Mouse (Mus musculus): Measurements from ENCODE around the gene Ube3c.
"Not testable (repeated sequence)": the region's sequence is repeated elsewhere in the genome, so short reads cannot be mapped to it uniquely, and the experiment has no call there.

Ube3c gene

DNA sequence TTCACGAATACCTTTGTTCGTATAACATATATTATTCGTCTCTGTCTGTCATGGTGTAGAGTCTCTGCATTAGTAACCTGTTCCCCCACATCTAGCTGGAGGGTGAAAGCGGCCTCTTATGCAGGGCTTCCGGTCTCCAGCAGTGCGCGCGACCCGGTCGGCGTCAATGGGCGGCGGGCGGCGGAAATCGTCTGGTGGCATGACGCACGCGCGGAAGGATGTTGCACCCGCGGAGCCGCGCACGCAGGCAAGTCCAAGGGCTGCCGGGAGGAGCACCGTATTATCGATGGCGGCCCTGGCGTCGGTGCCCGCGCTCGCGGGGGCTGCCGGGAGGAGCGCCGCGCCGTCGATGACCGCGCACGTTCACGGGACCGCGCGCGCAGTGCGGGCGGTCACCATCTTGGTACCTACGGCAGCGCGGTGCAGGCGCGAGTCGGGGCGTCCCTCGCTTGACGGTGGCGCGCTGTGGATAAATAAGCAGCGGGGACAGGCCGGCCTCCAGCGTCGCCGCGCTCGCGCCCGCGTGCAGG, at the start of gene Ube3c:
TSS of gene Ube3c (plus strand) at position 395 of the 530 bp plus-strand sequence.
- CTCF ChIA-PET = no interaction called here

GRCm38 (mm10) chr5:29560111-29560510, 8.9 kb upstream of the Ube3c start:
- CTCF ChIA-PET = no interaction called here

GRCm38 (mm10) chr5:29560667-29561066, 8.4 kb upstream of the Ube3c start:
- CTCF ChIA-PET = no interaction called here

DNA sequence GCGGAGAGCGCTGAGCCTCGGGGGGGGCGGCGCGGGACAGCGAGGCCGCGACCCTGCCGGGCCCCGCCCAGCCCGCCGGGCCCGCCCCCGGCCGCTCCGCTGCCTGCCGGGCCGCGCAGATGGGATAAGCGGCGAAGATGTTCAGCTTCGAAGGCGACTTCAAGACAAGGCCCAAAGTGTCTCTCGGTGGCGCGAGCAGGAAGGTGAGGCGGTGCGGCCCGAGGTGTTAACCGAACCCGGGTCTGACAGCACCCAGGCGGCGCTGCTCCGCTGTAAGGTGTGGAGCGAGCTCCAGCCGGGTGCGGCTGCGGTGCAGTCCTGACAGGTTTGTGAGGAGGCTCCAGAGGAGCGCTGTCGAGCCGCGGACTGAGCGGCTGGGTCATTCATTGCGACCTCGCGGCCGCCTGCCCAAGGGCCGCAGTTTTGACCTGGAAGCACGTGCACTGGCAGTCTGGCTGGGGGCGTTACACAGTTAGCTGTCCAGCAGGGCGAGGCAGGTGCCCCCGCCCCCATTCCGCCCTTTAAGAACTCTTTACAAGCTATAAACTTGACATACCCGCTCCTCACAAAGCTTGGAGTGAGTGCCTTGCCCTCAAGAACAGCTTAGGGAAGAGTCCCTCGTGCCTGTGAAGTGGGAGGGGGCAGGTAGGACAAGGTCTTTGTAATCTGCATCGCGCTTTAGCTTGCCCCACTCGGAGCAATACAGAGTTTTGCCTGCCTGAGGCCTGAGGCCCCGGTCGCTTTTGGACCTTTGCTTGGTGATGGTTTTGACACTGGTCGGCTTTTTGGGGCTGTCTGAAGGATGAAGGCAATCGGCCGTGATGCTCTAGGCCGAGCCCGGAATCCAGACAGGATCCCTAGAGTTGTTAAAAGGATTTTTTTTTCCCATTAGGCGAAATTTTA, 587 bp downstream of the Ube3c start:
- CTCF ChIA-PET = interaction anchor here (0.7 kb wide), 1 partner anchor 10 kb away, joined by 5 read pairs; no protein-coding TSS in a partner anchor

GRCm38 (mm10) chr5:29574286-29574685, 5.2 kb downstream of the Ube3c start:
- CTCF ChIA-PET = not testable (repeated sequence)

- CTCF ChIA-PET = no interaction called here
Observed at GRCm38 (mm10) chr5:29575085-29575484, 6.0 kb downstream of the Ube3c start.

DNA sequence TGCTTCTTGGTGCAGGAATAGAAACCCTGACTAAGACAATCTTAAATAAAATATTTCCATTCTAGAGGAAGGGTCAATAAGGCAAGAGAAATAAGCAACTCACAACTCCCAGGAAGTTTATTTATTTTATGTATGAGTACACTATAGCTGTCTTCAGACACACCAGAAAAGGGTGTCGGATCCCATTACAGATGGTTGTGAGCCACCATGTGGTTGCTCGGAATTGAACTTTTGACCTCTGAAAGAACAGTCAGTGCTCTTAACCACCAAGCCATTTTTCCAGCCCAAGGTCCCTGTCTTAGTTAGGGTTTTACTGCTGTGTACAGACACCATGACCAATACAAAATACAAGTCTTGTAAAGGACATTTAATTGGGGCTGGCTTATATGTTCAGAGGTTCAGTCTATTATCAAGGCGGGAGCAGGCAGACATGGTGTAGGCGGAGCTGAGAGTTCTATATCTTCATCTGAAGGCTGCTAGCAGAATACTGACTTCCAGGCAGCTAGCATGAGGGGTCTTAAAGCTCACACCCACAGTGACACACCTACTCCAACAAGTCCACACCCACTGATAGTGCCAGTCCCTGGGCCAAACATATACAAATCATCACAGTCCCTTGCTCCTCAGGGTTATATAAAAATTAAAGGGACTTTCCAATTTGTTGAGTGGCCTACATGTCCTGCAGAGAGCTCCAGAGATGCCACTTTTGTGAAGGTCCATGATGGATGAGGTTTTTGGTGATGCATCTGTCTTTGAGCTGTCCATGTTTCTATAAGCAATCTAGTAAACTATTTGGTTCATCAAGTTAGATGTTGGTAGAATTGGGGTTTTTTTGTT, 9.0 kb downstream of the Ube3c start:
- CTCF ChIA-PET = no interaction called here

DNA sequence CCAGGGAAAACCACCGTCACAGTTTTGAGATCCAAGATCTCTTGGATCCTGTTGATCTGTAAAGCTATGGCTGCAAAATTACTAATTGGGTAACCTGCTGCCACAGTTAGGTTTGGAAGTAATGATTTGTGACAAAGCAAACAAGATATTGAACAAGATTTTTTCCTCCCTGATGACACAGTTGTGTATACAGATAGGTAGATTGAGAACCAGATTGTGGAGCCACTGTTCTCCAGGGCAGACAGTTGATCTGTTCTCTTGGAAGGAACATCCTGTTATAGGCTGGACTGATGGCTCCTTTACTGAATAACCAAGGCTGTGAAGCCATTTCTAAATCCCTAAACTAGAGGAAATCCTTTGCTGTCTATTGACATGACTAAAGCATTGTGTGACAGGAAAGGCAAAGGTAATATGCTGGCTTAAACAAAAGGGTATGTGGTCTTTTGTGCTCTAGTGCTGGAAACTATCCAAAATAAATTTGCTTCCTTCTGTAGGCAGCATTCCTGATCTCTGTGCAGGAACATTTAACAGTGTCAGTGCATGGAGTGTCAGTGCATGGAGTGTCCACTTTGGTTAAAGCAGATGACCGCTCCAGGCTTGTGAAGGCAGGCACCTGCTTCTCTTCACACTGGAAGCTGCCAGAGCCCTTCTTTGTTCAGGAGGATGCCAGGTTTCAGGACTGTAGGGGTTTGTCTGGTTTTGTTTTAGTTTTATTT, 15.0 kb downstream of the Ube3c start:
- CTCF ChIA-PET = interaction anchor here (0.6 kb wide), 2 partner anchors 267 to 650 kb away, joined by 5 to 17 read pairs; no protein-coding TSS in a partner anchor

DNA sequence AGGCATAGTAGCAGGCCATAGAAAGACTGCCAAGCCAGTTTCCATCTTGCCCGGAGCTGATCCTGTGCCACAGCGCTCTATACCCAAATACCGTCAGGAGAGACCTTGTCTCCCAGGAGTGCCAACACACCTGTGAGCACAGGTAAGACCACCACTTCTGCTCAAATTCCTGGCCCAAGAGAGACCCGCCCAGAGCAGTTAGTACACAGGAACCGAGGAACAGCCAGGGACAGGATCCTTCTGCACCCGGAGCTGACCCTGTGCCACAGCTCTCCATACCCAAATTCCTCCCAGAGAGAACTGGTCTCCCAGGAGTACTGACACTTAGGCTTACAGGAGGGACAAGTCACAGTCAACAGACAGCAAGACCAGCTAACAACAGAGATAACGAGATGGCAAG, 23.1 kb downstream of the Ube3c start:
- CTCF ChIA-PET = not testable (repeated sequence)

DNA sequence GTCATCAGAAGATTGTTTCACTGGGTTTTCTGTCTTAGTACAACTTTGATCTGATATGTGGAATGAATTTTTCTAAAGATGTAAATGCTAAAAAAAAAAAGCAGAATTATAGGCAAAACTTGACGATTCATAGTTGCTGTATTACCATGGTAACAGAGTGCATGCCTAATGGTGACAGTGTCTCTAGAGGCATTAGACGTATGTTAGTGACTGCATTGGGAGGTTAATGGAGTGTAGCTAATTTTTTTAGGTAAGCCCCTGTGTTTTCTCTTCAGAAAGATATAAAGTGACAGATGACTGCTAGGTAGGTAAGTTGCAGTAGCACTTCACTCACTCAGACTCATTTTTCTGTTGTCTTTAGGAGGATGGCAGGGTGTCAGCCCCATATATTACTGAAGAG, 37.5 kb downstream of the Ube3c start:
- CTCF ChIA-PET = no interaction called here

- CTCF ChIA-PET = no interaction called here
Observed at GRCm38 (mm10) chr5:29625610-29626009, 56.6 kb downstream of the Ube3c start.

GRCm38 (mm10) chr5:29629941-29630340, 60.9 kb downstream of the Ube3c start:
- CTCF ChIA-PET = interaction anchor here (0.6 kb wide), 1 partner anchor 11 kb away, joined by 4 read pairs; no protein-coding TSS in a partner anchor

DNA sequence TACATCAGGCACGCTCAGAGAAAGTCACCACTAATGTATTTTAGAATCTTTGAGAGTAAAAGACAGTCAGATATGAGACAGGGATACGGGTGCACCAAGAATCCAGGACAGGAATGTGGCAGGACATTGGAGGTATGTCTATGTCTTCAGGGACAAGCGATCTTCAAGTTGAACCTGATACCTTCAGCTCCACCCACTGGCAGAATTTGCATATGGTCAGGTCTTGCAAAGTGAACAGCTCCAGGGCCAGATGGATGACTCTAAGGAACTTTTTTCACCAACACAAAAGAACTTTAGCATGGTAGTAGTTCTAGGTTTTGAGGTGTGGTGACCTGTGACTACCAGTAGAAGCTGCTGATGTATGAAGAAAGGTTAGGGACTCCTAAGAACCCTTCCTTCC, 62.7 kb downstream of the Ube3c start:
- CTCF ChIA-PET = interaction anchor here (1.2 kb wide), 1 partner anchor 13 kb away, joined by 3 read pairs; no protein-coding TSS in a partner anchor

DNA sequence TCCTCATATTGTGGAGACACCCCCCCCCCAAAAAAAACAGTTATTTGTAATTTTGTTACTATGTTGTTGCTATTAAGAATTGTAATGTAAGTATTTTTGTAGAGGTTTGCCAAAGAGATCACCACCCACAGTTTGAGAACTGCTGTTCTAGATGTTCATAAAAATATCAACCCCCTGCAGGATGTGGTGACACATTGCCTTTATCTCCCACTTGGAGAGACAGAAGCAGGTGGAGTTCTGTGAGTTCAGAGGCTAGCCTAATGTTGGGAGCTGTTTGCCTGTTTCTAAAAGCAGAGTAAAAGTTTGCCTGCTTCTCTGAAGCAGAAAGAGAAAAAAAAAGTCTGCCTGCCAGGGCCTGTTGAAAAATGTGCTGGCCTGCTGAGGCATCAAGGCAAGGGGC, 67.3 kb downstream of the Ube3c start:
- CTCF ChIA-PET = no interaction called here

- CTCF ChIA-PET = no interaction called here
Observed at GRCm38 (mm10) chr5:29636884-29637283, 67.8 kb downstream of the Ube3c start.

DNA sequence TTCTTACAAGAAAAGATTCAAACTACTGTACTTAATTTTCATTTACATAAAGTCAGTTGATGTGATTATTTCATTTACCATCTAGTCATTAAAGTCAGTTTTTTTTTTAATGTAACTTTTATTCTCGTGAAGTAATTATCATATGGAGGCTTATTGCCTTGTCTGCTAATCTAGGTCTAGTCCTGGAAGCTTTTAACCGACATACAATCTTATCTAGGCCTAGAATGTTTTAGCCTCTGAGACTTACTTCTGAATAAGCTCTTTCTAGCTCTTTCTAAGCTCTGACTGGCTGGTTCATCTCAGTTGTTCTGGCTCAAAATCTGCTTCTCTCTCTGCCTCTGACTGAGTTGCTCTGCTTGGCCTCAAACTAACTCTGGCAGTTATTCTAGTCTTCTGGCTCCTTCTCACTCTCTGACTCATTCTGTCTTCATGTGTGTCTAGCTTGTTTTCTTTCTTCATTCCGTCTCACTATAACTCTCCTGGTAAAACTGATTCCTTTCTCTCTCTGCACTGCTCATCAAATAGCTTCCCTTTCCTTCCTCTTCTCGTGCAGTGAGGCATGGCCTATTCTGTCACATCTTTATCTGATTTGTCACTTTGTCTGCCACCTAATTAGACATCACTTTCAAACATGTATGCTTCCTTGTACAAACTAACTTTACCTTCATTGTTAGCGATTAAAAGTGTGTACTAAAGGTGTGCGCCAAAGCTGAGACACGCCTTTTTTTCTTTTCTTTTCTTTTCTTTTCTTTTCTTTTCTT, 72.3 kb downstream of the Ube3c start:
- CTCF ChIA-PET = no interaction called here

DNA sequence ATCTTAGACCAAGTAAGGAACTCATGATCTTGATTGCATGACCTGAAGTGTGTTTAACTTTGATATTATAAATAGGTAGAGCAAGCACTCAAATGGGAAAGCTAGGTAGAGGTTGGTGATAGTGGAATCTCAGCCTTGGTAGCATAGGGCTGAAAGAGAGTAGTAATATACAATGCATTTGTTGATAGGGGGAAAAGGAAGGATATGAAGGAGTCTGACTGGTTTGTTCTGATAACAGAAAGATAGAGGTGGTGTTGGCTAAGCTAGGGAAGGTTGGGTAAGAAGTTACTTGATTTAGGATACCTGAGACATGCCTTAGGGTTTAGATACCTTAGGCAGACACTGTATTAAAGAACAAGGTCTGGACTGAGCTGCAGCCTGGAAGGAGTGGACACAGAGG, 82.7 kb downstream of the Ube3c start:
- CTCF ChIA-PET = no interaction called here

- CTCF ChIA-PET = no interaction called here
Observed at GRCm38 (mm10) chr5:29657590-29658339, 88.7 kb downstream of the Ube3c start.

- CTCF ChIA-PET = not testable (repeated sequence)
Observed at GRCm38 (mm10) chr5:29661246-29661645, 92.2 kb downstream of the Ube3c start.

DNA sequence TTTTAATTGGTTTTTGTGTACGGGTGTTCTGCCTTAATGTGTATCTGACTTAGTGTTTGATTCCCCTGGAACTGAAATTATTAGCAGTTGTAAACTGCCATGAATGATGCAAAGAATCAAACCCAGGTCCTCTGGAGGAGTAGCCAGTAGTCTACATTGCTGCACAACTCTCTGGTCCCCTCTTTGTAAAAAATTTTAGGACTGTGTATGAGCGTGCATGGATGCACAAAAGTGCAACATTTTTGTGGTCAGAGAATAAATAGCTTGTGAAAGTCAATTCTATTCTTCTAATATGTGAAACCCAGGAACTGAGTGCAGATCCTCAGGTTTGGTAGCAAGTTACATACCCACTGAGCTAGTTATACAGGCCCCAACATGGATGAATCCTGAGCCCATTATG, 96.3 kb downstream of the Ube3c start:
- CTCF ChIA-PET = no interaction called here
